In the genomic region with DNA sequence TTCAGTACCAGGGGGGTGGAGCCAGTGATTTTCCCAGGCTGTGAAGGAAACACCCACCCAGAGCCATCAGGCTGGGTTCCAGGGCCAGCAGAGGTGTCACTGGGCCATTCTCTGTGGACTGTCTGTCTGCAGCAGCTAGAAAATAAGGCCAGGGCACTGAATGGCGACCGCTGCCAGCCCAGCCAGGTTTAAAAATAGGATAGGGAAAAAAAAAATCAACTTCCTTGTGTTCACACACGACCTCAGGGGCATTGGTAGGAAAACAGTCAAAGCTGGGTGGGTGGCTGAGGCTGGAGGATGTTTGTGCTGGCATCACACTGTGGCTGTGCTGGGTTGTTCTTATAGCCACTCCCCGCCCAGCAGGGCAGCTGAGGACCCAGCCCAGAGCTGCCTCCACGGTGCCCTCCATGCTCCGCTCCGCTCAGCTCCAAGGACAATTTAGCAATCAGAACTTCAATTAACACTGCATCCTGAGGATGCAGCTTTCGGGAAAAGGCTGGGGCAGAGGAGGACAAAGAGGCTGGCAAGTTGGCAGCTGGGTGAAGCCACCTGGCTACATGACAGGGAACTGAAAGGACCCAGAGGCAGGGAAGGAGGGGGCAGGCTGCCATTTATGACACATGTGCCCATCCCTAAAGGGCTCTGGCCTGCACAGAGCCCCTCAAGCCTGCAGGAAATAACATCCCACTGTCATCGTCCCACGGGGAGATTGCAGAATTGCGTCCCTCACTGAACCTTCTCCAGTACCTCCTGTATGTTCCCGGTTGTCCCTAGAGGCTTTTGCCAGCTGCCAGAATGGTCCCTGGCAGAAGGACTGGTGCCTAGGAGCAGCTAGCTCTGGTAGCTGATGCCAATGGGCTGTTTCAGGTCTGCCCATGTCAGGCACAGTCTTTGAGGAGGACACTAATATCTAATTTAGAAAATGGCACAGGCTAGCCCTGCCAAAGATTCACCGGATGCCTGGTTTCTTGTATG, we compare ENCODE assay signal across 10 mouse cellular contexts. TPM values are rescaled to one million over a fixed set of nuclear protein-coding genes. Genes with fewer than 3 reads are reported as not detected.
DNase-seq lines count a peak whose midpoint lies in the region; TF ChIP-seq lines count a peak whose summit lies in the region.
"Had no signal": no experiment of that assay in that cellular context is flagged by ENCODE, and none has a peak within 500 bp of the region (broad histone marks: within the 10 kb centered on the region; RNA-seq: fewer than 3 reads in every experiment).

No protein-coding gene starts in this region.

- H3K27ac ChIP-seq in layer of hippocampus, adult 2 months: peak overlapping the region; percentile 72
- H3K27ac ChIP-seq in embryonic facial prominence, embryonic 10.5 days (replicated peaks): peak overlapping the region; percentile 8; the same call in 1 of the 2 replicates

- H3K4me1 ChIP-seq in embryonic facial prominence, embryonic 10.5 days: peaks cover 21% of the 10 kb centered on the region

- no peak overlapping the region for H3K4me3 ChIP-seq in layer of hippocampus, adult 2 months
- H3K4me3 ChIP-seq in embryonic facial prominence, embryonic 10.5 days: no peak overlapping the region
- H3K4me3 ChIP-seq: megakaryocyte, embryonic 14.5 days had no signal

- 0 out of 2 replicates have a peak, but pooled peaks have one; percentile 12 for TF ChIP-seq CTCF in layer of hippocampus, adult 2 months (conservative IDR thresholded peaks at IDR 0.05)

- intact Hi-C loops in heart, postnatal 10 days (cut with DNase I): loop anchor here (2.0 to 10.0 kb wide), 3 partner anchors 15 to 1605 kb away; a partner anchor contains a TSS

- H3K36me3 ChIP-seq in embryonic facial prominence, embryonic 10.5 days (replicated peaks): no peaks in the 10 kb centered on the region

- 57% methylated on average over 13 of the region's 13 CpGs for WGBS in embryonic facial prominence, embryonic 10.5 days

- H3K9me3 ChIP-seq in embryonic facial prominence, embryonic 10.5 days: no peaks in the 10 kb centered on the region
- H3K9me3 ChIP-seq: megakaryocyte, embryonic 14.5 days had no signal

- no peak for DNase-seq in layer of hippocampus, adult 2 months (ENCODE audit: low spot score in 2 of 2)
- no peak for DNase-seq in layer of hippocampus, adult 8-10 months (ENCODE audit: low spot score in 2 of 2)
- DNase-seq in embryonic facial prominence, embryonic 10.5 days (ENCODE audit: low spot score): no peak
- peak; percentile 61 to 64 for DNase-seq in heart, postnatal 10 days
- peak; percentile 67 for DNase-seq in lung, postnatal 25 days (ENCODE audit: low spot score)
- no peak for DNase-seq in c-Kit-positive CD71-positive TER-119-positive erythroid progenitor cells, embryonic 14.5 days (ENCODE audit: low spot score)
- no peak for DNase-seq in spleen, postnatal 36 days (ENCODE audit: low spot score in 2 of 2)
- DNase-seq in frontal cortex, adult 2 months (ENCODE audit: extremely low spot score in 1 of 2, low spot score in 1 of 2): no peak

- no peaks in the 10 kb centered on the region for H3K27me3 ChIP-seq in embryonic facial prominence, embryonic 10.5 days (replicated peaks; ENCODE audit: low read depth, poor library complexity, severe bottlenecking)
- H3K27me3 ChIP-seq: Patski had no signal

RNA-seq across cellular contexts. Expression of a gene that starts 48.0 kb away (rescaled TPM):
- total RNA-seq in layer of hippocampus, adult 2 months (2021): 10 to 100 TPM; 36.8 to 40.5 TPM
- 10 to 100 TPM; 34.2 to 40.1 (median 34.8) TPM for total RNA-seq in layer of hippocampus, adult 8-10 months (2022)
- polyA plus RNA-seq in embryonic facial prominence, embryonic 10.5 days (2016; fragmentation: Nextera tagmentation; extraction: Ambion mirVana): 48.3 and 51.5 TPM in 2 replicates
- total RNA-seq in heart, postnatal 10 days (2021): 10 to 100 TPM; 24.3 to 24.4 TPM
- 43.6 and 44.0 TPM in 2 replicates for polyA plus RNA-seq in frontal cortex, adult 2 months (2012; rRNA removed)

Comparison
In these comparisons a context has a peak if more than half of its experiments do, and no peak if none do; other contexts are left out.
1. DNase-seq: peak in heart, postnatal 10 days (2 of 2) and lung, postnatal 25 days (single experiment); none in layer of hippocampus, adult 2 months (0 of 2), layer of hippocampus, adult 8-10 months (0 of 2), embryonic facial prominence, embryonic 10.5 days (single experiment), c-Kit-positive CD71-positive TER-119-positive erythroid progenitor cells, embryonic 14.5 days (single experiment), spleen, postnatal 36 days (0 of 2) and frontal cortex, adult 2 months (0 of 2).